Mouse (Mus musculus): ENCODE measurements at regions not wholly inside any gene's neighbourhood (a gene's known extent, or its start where the extent isn't known, plus 50 kb on each side); places are given as distances from the start of the nearest gene placed in this dataset.

DNA sequence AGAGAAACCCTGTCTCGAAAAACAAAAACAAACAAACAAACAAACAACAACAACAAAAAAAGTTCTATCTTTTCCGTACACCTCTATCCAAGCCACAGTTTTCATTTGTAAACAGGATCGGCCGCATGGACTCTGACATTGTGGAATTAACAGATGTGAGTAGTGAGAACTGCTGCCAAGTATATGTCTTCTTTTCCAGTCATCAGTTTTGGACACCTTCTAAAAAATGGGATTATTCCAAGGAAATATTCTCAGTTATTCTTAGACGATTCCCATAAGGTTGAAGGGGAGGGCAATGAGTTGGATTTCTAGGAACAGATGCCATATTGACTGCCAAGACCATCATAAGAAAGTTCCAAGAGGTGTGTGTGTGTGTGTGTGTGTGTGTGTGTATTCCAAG, 891.2 kb upstream of the Lrrc6 start:
- no peak for DNase-seq (ENCODE audit: low read depth)

DNA sequence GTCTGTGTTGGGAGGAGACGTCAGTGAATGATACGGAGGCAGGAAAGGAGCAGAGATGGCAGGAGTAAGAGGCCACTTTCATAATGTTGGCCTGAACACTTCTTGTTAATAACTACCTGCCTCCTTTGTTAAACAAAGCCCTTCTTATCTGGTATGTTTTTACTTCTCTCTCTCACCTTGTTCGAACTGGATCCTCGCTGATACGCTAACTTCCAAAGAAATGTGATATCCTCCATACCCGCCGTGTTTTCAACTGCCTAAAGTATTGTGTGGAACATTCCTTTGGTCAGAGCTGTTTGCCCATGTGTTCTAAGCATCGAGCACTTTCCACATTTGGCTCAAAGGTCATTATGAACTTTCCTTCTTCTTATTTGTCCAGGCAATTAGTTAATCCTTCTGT, 887.8 kb upstream of the Lrrc6 start:
- DNase-seq (ENCODE audit: low read depth), result no peak

DNA sequence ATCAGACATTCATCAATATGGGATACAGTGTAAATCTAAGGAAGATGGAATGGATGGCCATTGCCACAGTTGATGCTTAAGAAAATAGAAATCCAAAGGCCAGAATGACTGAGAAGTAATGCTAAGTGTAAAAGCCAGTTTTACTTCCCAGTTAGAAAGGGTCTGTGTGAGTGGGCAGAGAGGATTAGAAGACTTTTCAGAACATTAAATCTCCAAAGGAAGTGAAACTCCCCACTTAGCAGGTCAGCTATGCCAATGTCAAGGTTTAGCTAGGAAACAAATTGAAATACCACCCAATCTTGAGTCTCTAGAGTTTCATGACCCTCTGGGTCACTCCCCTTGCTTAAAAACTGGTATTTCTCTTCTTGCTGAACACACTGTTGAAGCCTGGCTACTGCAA, 886.2 kb upstream of the Lrrc6 start:
- no peak for DNase-seq (ENCODE audit: low read depth)

DNA sequence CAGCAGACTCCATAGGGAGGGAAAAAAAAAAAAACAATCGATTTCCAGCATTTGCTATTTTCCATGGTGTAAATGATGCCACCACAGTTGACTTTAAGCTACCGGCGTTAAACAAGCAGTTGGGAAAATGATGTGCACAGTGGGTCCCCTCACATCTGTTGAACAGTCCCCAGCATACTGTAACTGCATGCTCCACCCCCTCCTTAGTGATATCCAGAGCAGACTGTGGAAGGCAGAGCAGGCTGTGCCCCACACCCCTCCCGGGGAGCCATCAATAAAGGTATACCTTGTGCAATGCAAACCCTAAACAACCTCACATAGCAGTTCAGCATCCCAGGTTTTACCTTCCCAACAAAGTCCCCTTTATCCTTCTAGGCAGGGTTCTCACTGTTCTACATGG, 872.9 kb upstream of the Lrrc6 start:
- DNase-seq (ENCODE audit: low read depth), result no peak

DNA sequence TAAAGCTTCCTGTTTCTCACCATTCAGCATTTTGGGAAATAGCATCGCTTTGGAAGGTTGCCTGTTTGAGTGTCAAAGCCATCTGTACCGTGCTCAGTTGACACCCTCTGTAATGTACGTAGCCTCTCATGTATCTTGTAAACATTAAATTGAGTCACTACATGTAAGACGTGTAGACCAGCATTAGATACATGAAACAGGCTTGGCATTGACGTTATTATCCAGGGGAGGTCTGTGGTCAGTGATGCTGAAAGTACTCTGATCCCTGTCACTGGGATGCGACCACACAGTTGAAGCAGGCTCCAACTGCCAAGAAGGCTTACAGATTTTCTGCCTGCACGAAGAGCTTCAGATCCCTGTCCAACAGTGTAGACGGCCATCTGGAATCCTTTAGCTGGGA, 872.3 kb upstream of the Lrrc6 start:
- DNase-seq (ENCODE audit: low read depth), result peak; percentile 15

DNA sequence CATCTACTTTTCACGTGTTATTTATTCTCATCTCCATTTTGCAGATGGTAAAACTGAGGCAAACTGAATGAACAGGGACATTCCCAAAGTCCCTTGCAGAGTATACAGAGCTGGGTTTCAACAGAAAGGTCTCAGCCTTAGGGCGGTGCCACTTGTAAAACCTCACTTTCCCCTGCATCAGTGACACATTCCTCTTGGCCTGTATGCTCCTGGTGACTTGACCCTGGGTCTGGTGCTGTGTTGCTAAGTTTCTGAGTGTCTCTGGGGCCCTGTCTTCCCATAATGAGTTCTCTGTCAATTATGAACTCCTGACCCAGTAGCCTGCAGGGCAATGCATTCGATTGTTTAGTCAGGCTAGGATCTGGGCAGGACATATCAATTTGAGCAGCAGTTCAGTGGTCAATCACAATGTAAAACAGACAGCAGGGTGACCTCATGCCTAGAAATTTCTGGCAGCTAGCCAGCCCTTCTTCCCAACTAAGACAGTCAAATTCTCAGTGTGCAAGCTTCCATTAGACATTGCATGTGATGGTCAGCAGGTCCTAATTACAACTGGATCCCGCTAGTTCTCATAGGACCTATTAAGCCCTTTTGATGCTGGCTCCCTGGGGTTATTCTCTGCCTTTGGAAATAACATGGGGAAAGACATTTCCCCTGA, 863.5 kb upstream of the Lrrc6 start:
- peak; percentile 39 for DNase-seq (ENCODE audit: low read depth)

DNA sequence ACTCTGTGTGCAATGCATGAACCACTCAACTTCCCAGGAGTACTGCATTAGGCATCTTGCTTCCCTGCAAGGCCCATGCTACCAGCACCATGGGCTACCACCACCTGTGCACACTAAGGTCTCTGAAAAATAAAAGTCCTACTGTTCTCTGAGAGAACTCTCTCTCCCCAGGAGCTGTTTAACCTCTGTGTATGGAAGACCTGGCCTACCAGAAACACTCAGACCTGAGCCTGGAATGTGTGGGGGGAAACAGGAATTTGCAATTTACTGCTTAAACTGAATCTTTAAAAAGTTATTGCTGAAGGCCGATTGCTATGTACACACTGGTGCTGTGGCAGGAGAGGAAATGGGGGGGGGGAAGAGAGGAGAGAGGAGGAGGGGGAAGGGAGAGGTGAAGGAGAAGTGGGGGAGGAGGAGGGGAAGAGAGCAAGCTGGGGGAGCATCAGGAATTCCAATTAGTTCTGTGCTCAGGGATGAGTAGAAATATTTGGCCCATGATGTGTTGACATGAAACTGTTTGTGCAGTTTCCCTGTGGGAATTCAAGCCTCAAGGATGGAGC, 860.4 kb upstream of the Lrrc6 start:
- DNase-seq (ENCODE audit: low read depth), result no peak

DNA sequence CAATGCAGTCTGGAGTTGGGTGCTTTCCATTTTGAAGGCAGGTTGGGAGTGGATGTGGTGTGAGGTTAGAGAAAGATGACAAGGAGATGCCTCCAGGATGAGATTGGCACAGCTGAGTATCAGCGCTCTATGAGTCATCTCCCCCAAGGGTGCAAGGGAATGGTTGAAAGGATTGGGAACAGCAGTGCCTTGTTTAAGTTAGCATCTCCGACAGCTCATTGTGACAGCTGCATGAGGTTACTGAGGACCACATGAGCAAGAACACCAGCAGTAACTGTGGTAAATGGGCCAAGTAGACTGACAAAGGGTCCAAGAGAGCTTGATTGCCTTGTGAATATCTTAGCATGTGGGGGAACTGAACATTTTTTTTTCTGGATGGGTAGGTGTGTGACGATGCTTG, 857.2 kb upstream of the Lrrc6 start:
- DNase-seq (ENCODE audit: low read depth), result no peak

DNA sequence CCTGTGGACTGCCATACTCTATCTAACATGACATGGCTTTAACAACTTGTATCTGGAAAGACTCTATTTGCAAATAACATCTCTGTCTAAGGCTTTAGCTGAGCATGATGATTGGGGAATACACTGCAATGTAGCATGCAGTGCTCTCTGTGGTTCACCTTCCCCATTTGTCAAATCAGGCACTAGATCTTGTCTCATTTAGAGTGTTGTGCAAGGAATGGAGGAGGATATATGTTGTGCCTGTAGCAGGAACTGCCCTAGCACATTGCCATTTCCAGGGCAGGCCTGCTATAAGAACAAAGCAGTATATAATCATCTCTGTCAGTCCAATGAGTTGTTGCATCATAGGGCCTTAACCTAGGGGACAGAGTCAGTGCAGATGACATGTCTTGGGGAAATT, 854.6 kb upstream of the Lrrc6 start:
- no peak for DNase-seq (ENCODE audit: low read depth)

DNA sequence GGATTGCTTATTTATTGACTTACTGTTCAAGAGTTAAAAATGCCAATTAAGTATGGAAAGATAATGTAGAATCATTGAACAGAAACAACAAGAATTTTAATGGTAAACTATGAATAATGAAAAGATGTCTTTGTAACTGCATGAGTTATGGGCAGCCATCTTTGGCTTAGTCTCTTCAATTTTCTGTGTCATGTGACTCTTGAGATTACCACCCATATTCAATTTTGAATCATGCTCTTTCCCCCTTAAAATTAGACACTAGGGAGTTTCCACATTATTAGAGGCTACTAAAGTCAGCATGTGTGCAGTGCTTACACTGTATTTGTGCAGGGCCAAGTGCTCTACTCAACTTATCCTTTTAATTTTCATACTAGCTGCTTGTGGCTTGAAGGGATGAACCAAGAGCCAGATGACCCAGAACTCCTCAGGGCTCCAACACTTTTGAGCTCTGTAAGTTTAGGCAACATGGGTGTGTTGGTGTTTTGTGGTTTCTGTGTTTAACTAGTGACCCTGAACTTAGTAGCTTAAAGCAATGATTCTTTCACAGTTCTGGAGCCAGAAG, 854.0 kb upstream of the Lrrc6 start:
- no peak for DNase-seq (ENCODE audit: low read depth)

DNA sequence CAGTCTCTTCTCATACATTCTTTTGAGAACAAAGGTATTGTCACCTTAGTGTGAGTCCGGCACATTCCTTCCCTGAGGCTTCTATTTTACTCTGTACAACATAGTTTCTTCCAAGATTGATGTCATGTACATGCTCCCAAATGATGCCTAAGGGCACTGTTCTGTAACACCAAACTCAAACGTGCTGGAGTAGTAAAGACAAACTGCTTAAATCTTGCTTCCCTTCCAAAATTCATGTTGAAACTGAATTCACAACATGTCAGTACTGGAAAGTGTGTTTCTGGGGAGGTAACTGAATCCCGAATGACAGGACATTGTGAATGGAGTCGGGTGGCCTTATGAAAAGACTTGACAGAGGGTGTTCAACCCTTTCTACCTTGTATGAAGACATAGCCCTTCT, 848.8 kb upstream of the Lrrc6 start:
- no peak for DNase-seq (ENCODE audit: low read depth)

DNA sequence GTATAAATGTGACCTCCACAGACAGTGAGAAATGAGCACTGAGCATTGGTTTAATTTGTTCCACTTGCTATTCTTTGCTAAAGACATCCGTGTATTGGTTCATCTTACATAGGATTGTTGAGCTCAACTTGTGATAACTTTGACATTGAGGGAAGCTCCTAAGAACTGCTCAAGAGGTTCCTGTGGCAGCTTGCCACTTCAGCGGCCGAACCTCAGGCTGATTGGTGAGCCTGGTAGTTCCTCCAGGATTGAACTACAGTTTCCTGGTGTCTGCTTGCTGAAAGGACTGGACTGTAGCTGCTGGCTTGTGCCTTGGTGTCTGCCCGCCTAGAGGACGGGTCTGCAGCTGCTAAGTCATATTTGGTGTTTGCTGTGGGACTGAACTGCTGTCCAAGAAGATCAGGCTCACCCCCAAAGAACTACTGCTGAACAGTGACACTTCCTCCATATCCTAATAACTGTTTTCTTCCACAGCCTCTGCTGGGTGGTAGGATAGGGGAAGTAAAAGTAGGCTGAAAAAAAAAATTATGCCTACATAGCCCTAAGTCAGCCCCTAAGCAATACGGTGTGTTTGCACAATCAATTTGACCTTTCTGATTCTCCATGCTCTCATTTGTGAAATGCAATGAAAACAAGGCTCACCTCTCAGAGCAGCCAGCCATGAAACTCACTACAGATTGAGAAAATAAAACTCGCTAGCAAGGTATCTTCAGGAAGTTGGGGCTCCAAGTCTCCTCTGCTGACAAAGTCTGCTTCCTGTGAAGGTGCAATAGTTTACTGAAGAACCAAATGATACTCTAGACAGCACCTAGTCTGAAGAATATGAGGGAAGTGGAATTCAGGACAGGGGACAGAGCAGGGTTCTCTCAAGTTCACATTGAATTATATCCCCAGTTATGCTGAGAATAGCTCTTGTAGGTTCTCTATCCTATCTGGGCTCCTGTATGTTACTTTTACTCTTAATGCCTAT, 844.8 kb upstream of the Lrrc6 start:
- DNase-seq (ENCODE audit: low read depth), result no peak

DNA sequence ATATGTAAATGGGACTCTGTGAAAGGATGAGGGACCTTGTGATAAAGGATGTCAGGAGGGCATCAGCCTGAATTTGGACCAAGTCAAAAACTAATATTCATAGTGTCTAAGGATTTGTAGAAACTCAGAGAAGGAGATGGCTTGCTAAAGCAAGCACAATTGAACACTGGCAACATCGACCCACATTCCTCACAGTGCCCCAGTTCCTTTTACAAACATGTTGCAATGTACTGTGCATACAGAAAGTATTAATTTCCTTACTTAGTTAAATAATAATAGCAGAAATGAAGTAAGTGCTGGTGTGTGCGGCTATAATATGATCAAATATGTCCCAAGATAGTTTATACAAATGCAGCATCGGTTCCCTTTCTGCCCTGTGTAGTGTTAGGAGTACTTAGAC, 841.3 kb upstream of the Lrrc6 start:
- DNase-seq (ENCODE audit: low read depth), result no peak

DNA sequence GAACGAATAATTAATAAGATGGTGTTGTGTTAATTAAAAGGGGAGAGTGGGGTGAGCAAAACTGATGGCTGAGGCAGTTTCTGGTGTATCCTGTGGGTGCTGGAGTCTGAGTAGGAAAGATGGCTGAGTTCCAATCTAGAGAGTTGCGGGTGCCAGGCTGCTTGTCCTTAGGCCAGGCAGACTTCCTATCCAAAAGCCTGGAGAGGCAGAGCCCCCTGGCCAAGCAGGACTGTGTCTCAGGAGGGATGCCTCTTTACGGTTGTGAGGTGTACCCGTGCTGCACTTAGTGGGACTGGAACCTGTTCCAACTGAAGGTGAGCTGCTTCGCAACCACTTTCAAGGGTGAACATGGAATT, 836.3 kb upstream of the Lrrc6 start:
- no peak for DNase-seq (ENCODE audit: low read depth)

DNA sequence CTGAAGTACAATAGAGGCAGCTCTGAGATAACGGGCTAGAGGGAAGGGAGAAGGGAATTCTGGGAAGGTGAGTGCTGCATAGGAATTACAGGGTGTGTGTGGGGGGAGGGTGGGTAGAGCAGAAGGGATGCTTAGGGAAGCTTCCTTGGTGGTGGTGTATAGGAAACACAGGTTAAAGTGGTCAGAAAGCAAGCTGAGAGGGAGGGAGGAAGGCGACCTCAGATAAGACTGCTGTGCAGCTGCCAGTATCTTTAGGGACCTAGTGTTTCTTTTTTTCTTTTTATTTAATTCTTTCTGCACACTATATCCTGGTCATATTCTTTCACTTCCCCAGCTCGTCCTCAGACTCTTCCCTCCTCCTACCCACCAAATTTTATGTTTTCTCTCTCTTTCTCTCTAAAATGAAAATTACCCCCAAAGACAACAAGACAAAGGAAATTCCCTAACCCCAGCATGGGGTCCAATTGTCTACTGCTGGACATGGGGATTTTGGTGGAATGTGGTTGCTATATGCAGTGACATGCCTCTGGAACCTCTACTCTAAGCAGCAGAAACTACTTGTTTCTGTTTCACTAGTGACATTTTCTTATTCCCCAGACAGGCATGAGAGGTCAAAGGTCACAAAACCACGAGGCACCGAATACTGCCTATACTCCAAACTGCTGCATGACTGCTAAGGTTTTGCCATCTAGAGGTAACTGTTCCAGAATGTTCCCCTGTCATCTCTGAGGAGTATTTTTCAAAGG, 835.8 kb upstream of the Lrrc6 start:
- DNase-seq (ENCODE audit: low read depth), result no peak

DNA sequence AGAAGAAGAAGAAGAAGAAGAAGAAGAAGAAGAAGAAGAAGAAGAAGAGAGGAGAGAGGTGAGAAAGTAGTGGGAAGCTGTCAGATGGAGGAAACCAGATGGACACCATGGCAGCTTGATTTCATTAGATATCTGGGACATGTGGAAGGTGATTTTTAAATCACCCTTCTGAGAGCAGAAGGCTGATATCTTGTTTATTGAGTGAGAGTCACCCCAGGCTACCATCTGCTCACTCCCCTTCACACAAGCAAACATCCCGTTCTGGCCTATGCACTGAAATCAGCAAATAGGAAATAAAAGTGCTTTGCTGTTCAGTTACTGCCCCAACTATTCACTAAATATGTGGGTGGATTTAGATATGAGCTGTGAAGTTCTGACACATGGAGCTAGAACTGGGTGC, 831.8 kb upstream of the Lrrc6 start:
- no peak for DNase-seq (ENCODE audit: low read depth)

DNA sequence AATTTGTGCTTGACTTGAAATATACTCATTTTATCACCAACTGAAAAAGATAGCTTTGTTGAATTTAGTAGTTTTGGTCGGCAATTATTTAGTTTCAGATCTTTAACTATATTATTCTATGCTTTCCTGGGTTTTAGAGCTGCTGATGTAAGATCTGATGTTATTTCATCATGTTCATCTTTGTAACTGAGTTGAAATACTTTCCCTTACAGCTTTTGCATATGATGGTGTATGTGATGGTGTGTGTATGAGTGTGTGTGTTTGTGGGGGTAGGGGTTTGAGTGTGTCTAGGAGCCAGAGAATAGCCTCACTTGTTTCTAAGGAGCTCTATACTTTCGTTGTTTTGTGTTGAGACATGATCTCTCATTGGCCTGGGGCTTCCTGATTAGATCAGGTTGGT, 819.6 kb upstream of the Lrrc6 start:
- DNase-seq (ENCODE audit: low read depth), result no peak

DNA sequence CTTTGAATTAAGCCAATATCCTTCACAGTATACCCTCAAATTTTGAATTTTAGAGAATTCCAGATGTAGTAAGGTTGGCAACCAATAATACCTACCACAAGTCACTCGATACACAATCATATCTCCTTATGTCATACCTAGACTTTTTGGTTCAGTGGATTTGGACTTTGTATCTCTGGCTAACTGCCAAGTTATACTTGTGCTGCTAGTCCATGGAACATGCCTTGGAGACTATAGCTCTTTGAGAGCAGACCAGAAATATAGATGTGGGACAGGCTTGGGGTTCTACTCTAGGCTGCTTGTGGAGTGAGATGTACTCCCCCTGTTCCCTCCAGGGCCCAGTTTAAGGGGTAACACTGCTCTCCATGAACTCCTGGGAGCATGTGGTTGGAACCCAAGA, 814.5 kb upstream of the Lrrc6 start:
- no peak for DNase-seq (ENCODE audit: low read depth)

DNA sequence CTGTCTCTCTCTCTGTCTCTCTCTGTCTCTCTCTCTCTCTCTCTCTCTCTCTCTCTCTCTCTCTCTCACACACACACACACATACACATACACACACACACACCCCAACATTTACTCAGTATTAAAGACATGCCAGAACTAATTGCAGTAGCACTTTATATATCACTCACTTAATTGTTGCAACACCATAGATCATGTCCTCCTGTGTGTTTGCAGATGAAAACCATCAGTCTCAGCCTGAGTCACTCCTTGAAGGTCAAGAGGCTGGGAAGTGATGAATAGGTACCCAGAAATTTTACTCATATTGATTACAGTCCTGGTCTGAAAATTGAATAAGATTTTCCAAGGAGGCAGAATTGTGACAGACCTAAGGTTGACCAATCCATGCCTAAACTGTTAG, 812.9 kb upstream of the Lrrc6 start:
- peak; percentile 22 for DNase-seq (ENCODE audit: low read depth)

DNA sequence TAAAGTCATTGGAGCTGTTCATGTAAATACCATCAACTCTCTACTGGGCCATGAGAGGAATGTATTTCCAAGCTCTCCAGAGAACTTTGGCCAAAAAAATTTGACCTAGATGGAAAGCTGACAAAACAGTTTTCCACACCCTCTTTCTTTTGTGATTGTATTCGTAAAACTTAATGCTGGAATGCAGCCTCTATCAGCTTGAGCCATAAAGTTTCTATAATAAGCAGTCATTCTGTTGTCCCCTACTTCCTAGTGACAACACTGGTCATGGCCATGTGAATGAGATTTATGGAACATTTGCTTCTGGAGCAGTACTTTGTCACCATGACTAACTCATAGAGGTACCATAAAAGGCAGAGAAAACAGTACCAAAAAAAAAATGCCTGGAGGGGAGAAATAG, 805.0 kb upstream of the Lrrc6 start:
- no peak for DNase-seq (ENCODE audit: low read depth)

DNA sequence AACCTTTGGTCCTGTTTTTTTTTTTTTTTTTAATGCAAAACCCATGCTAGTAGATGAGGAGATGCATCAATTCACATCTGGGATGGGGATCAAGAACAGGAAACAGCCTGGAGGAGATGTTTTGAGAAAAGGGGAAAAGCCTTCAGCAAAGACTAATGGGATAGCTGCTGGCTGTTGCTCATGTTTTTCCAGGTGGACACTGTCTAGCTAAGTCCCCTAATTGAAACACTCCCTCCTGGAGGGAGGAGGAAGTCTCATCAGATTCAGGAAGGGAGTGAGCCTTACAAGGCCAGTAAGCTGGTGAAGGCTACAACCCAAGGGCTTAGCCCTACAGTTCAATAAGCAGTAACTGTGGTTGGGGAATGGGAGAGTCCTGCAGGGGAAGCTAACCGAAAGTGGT, 803.1 kb upstream of the Lrrc6 start:
- no peak for DNase-seq (ENCODE audit: low read depth)

DNA sequence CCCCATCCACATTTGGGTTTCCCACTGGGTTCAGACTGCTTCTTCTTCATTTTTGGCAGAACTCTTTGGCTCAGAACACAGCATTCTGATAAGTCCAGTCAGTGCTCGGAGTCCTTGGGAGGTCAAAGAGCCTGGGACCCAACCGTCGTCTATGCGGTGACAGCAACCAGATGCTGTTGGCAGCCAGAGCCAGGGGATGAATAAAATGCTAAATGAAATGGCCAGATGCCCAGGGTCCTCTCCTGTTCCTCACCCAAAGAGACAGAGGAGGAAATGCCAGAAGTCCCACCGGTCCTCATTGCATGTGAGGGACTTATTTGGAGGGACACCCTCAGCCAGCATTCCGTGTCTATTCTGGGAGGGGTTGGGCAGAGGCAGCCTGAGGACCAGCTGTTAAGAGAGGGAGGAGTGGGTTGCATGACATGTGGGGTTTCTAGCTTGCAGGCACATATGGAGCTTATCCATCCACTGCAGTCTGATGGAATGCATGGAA, 801.2 kb upstream of the Lrrc6 start:
- DNase-seq (ENCODE audit: low read depth), result no peak

Data from NIH3T3 (cell line).